Mouse (Mus musculus): ENCODE results near the gene Rbms3. TPM values are rescaled to one million over a fixed set of nuclear protein-coding genes. Genes with fewer than 3 reads are reported as not detected.

The Rbms3 gene
- total RNA-seq, 2 experiments from 2014 or later, result 11.0 to 17.4 TPM

DNA sequence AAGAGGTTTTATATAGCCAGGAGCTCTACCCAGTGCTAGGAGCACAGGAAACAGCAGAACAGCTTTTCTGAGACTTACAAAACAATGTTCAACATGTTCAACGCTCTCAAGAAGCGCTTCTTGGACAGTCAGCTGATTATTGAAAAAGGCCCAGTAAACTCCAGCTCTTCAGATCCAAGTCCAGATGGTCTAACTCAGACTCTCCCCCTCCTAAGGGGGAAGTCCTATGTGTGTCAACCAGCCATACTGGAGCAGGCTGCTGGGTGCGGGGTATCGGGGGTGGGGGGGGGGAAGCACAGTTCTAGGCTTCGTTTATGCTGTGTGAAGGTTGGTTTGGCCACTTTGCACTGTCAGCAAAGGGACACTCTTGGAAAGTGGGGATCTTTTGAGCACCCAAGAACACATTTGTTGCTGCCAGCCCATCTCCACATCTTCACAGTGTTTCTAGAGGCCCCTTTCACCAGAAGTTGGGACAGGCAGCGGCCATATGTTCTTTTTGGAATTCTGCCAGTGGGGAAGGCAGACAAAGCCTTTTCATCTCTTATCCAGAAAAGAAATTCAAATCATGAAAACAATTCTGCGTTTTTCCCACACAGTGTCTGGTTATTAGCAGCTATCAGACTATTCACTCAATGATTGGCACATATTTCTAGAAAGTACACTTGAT lies 485.5 kb downstream of the Rbms3 start:
- intact Hi-C loops (cut with DNase I), result no loop called here
- peak; percentile 17 to 38 for DNase-seq (ENCODE audit: low spot score in 2 of 2)

DNA sequence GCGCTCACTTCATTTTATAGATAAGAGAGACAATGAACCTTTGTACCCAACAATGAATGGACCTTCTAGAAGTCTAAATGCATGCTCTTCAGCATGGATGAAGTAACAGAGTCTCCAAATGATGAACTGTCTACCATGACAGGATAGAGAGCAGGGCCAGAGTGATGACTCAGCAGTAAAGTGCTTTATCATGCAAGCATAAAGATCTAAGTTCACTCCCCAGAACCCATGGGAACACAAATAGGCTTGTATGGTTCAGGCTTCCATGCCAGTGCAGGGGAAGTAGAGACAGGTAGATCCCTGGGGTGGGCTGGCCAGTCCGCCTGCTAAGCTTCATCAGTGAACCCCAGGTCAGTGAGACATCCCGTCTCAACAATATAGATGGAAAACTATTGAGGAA lies 489.7 kb downstream of the Rbms3 start:
- no peak for DNase-seq (ENCODE audit: low spot score in 2 of 2)
- intact Hi-C loops (cut with DNase I), result no loop called here

DNA sequence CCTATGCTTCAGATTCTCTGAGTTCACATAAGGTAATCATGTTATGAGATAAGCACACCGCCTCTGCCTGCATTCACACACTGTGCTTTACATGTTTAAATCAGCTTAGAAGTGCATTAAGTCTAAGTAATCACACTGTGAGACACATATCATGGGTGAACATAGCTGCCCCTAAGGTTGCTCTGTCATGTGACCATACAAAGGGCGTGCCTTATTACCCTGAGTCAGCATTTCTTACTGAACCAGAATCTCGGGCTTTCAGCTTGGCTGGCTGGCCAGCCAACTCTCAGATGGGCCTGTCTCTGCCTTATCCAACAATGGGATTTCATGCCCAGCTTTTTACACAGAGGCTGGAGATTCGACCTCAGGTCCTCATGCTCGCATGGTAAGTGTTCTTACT lies 493.3 kb downstream of the Rbms3 start:
- DNase-seq (ENCODE audit: low spot score in 2 of 2), result no peak
- intact Hi-C loops (cut with DNase I), result no loop called here

DNA sequence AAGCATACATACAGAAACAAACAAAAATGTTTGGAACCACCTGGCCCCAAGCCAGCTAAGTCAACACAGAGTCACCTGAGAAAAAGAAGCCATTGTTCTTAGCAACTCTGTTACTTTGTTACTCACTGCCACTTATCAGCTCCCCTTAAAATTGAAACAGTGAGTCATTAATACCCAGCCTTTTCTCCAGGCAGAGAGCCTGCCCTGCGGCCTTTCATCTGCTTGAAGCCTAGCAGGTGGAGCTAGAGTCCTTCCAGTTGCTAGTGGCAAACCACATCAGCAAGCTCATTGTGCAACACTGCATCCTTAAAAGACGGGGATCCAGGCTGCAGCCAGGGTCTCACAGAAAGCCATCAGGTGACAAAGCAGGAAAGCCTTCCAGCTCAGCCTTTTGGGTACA lies 495.7 kb downstream of the Rbms3 start:
- no peak for DNase-seq (ENCODE audit: low spot score in 2 of 2)
- intact Hi-C loops (cut with DNase I), result no loop called here

DNA sequence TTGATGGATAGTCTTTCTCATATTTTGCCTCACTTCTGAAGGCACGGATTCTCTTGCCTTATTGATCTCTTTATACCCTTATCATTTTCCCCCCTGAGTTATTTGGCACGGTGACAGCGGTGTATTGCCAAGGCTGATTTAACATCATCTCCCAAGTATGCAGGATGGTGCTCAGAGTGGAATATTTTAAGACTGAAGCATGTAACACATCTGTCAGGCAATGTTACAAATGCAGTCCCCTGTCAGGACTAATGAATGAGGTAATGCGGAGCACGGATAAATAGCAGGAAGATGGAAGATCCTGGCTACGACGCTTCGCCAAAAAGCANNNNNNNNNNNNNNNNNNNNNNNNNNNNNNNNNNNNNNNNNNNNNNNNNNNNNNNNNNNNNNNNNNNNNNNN lies 502.9 kb downstream of the Rbms3 start:
- intact Hi-C loops (cut with DNase I), result no loop called here
- DNase-seq (ENCODE audit: low spot score in 2 of 2), result no peak

DNA sequence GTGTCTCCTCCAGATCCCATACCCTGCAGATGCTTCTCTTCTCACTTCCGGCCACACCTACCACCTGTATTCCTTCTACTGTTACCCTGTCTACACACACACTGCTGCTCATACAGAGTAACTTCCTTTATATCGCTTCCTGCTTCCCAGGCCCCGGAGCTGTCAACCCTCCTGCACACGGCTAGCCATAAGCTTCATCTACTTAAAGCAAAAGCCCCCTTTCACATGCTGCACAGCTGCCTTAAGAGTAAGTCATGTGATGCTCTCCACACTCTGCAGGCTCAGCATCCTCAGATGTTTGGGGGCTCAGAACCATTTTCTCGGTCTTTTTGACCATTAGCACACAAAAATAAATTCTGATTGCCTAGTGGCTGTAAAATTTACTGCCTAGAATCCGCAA lies 503.9 kb downstream of the Rbms3 start:
- intact Hi-C loops (cut with DNase I), result no loop called here
- no peak for DNase-seq (ENCODE audit: low spot score in 2 of 2)

DNA sequence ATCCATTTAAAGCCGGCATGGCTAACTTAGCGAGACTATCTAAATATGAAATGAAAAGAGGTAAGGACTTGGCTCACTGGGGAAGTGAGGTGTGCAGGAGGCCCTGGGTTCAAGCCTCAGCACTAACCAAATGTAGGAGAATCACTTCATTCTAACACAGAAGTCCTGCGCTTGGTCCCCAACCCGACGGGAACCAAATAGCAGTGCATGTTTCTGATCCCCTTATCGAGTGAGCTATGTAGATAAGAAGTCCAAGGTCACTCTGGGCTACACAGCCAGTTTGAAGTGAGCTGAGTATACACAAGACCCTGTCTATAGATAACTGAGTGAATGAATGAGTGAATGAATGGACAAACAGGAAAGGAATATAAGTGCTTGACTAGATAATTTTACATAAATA lies 508.1 kb downstream of the Rbms3 start:
- intact Hi-C loops (cut with DNase I), result no loop called here
- no peak for DNase-seq (ENCODE audit: low spot score in 2 of 2)

DNA sequence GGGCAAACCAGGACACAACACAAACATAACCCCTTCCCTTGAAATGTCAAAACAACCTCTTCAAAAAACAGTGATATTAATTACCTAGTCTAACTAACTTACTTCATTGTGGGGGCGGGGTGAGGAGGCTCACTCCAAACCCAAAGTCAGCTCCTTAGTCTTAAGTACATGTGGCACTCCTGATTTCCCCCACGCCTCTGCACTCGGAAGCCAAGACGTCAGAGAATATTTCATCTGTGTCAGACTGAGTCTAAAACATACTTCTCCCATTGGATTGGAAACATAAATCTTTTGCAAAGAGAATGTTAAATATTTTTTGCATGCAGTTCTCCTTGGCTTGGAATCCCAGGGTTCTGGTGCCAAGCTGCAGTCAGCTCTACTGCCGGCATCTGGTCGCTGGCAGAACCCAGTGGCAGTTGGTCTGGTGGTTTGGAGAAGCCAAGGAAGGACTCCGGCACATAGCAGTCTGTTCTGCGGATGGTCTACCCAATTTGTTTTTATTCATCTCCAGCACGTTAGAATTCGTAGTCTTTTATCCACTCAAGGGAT lies 512.5 kb downstream of the Rbms3 start:
- DNase-seq (ENCODE audit: low spot score in 2 of 2), result peak; percentile 10 to 56

DNA sequence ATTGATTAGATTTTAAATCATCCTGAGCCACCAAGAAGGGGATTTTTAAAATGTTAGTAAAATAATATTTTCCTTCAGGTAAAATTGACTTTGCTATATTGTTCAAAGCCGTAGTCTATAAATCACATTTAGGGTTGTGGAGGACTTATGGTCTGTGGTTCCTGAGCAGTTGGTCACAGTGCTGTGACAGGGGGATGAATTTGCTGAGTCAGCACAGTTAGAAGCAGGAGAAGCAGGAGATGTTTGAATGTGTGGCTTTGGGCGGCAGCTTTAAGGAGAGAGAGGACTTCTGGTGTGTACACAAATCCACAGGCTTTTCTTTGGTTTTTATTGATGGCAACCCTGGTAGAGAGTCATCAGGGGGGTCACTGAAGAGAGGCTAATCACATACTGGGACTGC lies 514.1 kb downstream of the Rbms3 start:
- intact Hi-C loops (cut with DNase I), result no loop called here
- DNase-seq (ENCODE audit: low spot score in 2 of 2), result no peak

More for the DNA sequence above, 512.5 kb downstream of the Rbms3 start:
- intact Hi-C loops (cut with DNase I), result no loop called here

DNA sequence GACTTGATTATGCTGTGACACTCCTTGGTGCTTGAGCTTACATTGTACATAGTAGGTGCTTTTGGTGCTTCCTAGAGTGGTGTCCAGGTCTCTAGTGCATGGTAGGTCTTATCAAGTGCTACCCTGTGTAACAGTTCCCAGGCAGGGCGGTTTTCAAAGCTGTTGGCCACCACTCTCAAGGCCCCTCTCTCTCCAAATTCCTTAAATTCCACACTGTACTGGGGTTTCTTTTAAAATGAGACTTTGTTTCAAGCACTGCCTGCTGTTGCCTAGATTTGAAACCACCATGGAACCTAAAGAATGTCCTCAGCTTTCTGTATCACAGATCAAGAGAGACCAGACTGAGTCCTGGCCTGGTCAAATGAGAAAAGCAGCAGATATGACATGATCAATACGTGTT lies 516.1 kb downstream of the Rbms3 start:
- no peak for DNase-seq (ENCODE audit: low spot score in 2 of 2)
- intact Hi-C loops (cut with DNase I), result no loop called here

DNA sequence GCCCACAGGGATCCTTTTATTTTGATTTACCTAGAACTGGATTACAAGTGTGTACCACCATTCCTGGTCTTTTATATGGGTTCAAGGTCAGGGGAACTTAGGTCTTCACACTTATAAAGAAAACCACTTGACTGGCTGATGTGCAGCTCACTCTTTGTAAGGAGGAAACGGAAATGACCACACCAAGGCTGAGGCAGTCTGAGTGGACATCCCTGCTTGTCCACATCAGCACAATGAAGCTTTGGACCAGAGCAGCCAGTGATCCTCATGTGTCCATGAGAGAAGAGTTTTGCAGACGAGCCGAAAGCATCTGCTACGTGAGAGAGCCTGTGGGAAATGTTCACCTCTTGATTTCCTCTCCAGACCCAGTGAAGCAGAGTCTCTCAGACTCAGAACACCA lies 521.8 kb downstream of the Rbms3 start:
- DNase-seq (ENCODE audit: low spot score in 2 of 2), result no peak
- intact Hi-C loops (cut with DNase I), result no loop called here

DNA sequence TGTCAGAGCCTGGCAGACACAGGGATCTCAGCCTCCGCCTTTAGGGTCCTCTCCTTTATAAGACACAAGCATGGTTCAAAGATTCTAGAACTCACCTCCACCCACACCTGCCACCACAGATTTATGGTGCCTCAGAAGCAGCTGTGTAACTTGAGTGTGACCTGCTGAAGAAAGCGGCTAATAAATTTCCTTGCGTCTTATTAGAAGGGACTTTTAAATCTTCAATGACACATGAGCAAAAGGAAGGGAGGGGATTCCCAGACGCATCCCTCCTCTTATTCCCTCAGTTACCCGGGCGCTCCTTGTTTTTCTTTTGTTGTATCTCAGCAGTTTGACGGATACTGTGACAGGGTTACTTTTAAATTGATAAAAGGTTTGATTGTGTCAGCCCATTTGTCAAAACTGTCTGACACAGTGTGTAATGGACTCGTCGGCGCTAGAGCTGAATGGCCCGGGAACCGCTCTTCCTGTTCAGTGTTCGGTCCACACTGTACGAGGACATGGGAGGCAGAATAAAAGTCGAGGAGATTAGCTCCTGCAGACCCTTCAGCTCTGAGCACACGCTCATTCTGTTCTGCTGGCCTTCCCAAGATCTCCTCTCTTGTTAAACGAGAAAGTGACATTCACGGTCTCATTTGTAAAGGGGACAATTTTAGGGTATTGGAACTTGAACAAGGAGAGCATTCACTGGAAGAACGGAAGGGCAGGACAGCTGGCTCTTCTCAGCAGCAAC lies 527.3 kb downstream of the Rbms3 start:
- intact Hi-C loops (cut with DNase I), result no loop called here
- DNase-seq (ENCODE audit: low spot score in 2 of 2), result no peak

DNA sequence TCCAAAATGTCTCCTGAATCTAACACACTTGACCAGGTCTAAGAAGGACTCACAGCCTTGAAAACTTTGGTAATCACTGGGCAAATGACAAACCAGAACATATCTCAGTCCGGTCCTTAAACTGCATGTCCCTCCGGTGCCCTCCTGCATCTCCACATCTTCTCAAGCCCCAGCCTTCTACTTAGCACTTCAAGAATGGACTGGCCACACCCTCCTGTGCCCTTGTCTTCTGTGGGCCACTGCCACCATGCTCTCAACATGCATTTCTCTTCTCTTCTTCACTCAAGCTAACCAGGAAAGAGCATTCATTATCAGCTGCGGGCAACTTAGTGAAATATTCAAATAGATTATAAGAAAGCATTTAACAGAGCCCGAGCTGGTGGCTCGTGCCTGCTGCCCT lies 529.5 kb downstream of the Rbms3 start:
- intact Hi-C loops (cut with DNase I), result no loop called here
- DNase-seq (ENCODE audit: low spot score in 2 of 2), result no peak

DNA sequence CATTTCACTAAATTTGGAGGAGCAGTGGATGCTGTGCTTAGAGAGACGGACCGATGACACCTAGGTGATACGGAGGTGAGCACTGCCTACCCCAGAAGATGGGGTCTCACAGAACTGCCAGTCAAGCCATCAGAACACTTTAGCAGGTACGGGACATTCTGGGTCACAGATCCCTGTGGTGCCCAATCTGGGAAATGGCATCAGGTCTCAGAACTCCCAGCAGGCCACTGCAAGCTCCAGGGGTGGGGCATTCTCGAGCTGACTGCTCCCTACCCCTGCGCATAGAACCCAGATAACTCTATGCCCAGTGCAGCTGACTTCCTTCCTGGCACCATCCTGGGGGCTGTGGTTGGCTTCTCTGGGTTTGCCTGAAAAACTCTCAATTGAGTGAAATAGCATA lies 536.2 kb downstream of the Rbms3 start:
- DNase-seq (ENCODE audit: low spot score in 2 of 2), result no peak
- intact Hi-C loops (cut with DNase I), result no loop called here

DNA sequence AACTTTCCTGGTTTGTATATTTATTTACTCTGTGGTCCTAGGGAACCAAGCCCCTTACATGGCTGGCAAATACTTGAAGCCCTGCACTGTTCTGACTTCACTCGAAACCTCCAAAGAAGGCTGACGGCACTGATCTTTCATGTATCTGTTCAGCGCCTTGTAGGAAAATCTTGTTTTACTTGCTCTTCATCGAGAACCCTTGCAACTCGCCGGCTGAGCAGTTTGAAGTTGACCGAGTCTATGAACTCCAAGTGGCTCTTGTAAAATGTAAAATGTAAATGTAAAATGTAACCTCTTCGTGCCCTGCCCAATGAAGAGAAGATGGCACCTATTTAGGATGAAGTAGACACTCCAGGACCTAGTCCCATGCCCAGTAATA lies 537.5 kb downstream of the Rbms3 start:
- DNase-seq (ENCODE audit: low spot score in 2 of 2), result no peak
- intact Hi-C loops (cut with DNase I), result no loop called here

DNA sequence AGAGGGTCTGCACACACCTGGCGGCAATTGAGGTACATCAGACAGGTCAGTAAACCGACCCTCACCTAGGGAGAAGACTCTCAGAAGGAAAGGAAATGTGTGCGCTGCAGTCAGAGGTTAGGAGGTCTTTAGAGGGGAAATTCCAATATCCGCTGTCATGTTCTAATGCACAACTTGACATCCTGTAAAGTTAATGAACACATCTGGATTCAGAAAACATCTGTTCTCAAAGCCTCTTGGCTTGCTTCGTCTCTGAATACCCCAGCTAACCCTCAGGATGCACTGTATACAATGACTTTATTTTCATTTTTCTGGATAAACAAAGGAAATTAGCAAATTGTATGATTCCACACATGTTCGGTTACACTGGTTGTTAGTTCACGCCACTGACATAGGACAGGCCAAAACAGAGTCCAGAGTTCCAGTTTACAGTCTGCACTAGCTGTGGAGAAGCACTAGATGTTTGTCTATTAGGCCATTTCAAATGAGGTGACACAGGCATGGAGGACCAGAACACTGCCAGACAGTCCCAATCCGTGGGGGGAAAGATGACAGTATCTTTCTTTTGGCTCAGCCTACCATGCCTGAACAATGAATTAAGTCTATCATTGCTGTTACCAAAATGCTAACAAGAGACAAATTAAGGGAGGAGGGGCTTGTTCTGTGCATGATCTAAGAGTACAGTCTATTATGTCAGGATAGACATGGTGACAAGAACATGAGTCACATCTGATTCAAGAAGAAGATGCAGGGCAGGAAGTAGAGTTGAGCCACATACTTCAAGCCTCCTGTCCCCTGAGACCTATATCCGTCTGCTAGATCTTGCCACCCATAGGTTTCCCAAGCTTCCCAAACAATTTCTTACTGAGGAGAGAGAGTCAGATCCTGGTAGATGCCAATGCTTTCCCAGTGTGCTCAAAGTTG lies 538.2 kb downstream of the Rbms3 start:
- DNase-seq (ENCODE audit: low spot score in 2 of 2), result no peak
- intact Hi-C loops (cut with DNase I), result no loop called here

DNA sequence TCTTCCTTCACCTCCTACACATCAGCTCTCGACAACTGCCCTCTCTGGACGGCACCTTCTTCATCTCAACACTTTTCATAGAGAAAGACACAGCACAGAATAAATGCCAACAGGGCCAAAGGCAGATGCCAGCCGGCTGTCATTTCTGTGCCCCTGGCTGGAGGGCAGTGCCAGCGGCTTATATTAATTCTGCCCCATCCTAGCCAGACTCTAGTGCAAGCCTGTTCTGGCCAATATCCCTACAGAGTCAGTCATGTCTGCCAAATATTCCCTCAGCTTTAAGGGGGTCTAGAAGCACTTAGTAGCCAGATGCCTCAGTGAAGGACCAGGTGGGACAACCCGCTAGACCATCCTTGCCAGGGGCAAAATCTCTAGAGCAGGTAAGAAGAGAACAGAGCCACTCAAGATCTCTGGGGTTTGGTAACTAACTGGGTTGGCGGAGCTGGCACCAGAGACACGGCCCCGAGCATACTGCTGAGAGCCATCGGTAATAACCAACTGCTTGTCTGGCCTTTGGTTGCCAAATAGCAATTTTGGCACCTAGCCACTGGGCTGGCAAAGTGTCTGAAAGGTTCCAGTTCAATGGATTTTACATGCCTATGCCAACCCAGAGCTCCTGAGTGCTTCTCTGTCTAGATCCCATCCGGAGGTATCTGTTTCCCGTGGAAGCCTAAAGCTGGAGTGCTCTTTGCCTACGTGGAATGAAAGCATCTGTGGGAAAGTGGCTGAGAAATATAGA lies 540.1 kb downstream of the Rbms3 start:
- intact Hi-C loops (cut with DNase I), result no loop called here
- peak in 1 of 2 experiments; percentile 6 for DNase-seq (ENCODE audit: low spot score in 2 of 2)

DNA sequence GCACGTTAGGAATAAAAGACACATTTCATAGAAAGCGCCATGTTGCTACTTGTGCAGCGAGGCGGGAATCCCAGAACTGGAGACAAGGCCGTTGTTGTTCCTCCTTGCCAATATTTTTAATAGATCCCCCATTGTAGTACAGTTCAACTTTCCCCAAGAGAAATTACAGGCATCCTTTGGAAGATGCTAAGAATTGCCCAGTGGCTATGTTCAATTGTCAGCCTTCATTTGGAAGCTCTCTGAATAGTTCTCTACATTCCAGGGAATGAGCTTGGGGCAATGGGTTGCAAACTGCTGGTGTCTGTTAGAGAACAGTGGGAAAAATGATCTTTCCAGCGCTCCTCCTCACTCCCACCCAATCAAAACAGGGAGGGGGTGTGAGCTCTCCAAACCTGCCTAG lies 541.4 kb downstream of the Rbms3 start:
- DNase-seq (ENCODE audit: low spot score in 2 of 2), result no peak
- intact Hi-C loops (cut with DNase I), result no loop called here

DNA sequence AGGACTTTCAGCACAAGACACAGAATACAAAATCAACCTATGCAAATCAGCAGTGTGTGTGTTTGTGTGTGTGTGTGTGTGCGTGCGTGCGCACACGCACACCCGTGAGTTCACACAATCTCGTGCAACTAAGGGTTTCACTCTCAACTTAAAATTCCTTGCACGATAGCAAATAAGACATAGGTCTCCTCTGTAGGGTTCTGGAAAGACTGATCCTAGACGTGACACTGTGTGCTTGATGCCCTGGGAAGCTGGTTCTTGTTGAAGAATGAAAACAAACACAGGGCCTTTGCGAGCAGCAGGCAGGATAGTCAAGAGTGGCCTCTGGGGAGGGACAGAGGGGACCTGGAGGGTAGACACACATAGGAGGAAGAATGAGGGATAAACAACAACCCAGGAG lies 544.0 kb downstream of the Rbms3 start:
- DNase-seq (ENCODE audit: low spot score in 2 of 2), result no peak
- intact Hi-C loops (cut with DNase I), result no loop called here

DNA sequence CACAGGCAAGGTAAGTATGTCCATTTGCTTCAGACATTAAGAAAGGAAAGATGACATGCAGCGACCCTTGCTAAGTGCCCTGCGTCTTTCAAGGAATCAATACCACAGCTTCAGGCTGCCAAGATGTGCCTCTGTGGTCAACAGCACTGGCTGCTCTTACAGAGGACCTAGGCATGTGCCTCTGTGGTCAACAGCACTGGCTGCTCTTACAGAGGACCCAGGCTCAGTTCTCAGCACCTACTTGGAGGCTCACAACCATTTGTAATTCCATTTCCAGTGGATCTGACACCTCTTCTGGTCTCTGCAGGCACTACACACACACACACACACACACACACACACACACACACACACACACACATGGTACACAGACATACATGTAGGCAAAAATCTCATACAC lies 545.2 kb downstream of the Rbms3 start:
- no peak for DNase-seq (ENCODE audit: low spot score in 2 of 2)
- intact Hi-C loops (cut with DNase I), result no loop called here

Measured in left cerebral cortex, postnatal 25 days (tissue).